Mouse (Mus musculus) hindbrain, embryonic 13.5 days (tissue): ENCODE data around the gene Kif5a. TPM values are rescaled to one million over a fixed set of nuclear protein-coding genes. Genes with fewer than 3 reads are reported as not detected.

Experiments used
- ATAC-seq: fragments of 200-750 bp; cut with Nextera tagmentation; 2 replicates; pipeline ENCODE4 v1.8.0; 2017; ENCODE audit warnings: moderate TSS enrichment; ENCODE audit not compliant: low FRiP score
- H3K27ac ChIP-seq: fragments of 300-500 bp; sonication (generic); 2 replicates; pipeline ENCODE4 v1.5.1; 2015; ENCODE audit warnings: inconsistent platforms, mild to moderate bottlenecking, moderate library complexity
- H3K27me3 ChIP-seq: fragments of 300-500 bp; sonication (generic); 2 replicates; pipeline ENCODE4 v1.6.1; 2015; ENCODE audit warnings: mild to moderate bottlenecking, inconsistent platforms
- H3K36me3 ChIP-seq: fragments of 300-500 bp; sonication (generic); 2 replicates; pipeline ENCODE4 v1.6.1; 2015; ENCODE audit warnings: mild to moderate bottlenecking, inconsistent platforms
- H3K4me1 ChIP-seq: fragments of 300-500 bp; sonication (generic); replicated peaks from 2 replicates; pipeline ENCODE4 v1.6.1; 2015; ENCODE audit warnings: inconsistent platforms
- H3K4me2 ChIP-seq: fragments of 300-500 bp; sonication (generic); 2 replicates; pipeline ENCODE4 v1.6.1; 2015; ENCODE audit warnings: inconsistent platforms, mild to moderate bottlenecking, moderate library complexity
- H3K4me3 ChIP-seq: fragments of 300-500 bp; sonication (generic); 2 replicates; pipeline ENCODE4 v1.5.1; 2015; ENCODE audit warnings: mild to moderate bottlenecking, inconsistent platforms
- H3K9ac ChIP-seq: fragments of 300-500 bp; sonication (generic); 2 replicates; pipeline ENCODE4 v1.6.1; 2015; ENCODE audit warnings: mild to moderate bottlenecking, inconsistent platforms
- H3K9me3 ChIP-seq: fragments of 300-500 bp; sonication (generic); 2 replicates; pipeline ENCODE4 v1.6.1; 2016; ENCODE audit warnings: inconsistent platforms
- WGBS: fragments of 180-500 bp; shearing (Covaris S2); methylation state at CpG from one replicate; pipeline ENCODE4 v1.1.7; 2015; 5-methylcytosine and 5-hydroxymethylcytosine counted together
- polyA plus RNA-seq: library from polyadenylated mRNA; unstranded; fragments of >200 nt; fragmentation: Nextera tagmentation; extraction: Ambion mirVana; gene quantifications from 2 replicates; pipeline ENCODE4 v1.2.1, GENCODE M21; 2015

Gene Kif5a
- polyA plus RNA-seq, 1 experiment from 2014 or later, result 86.3 TPM

DNA sequence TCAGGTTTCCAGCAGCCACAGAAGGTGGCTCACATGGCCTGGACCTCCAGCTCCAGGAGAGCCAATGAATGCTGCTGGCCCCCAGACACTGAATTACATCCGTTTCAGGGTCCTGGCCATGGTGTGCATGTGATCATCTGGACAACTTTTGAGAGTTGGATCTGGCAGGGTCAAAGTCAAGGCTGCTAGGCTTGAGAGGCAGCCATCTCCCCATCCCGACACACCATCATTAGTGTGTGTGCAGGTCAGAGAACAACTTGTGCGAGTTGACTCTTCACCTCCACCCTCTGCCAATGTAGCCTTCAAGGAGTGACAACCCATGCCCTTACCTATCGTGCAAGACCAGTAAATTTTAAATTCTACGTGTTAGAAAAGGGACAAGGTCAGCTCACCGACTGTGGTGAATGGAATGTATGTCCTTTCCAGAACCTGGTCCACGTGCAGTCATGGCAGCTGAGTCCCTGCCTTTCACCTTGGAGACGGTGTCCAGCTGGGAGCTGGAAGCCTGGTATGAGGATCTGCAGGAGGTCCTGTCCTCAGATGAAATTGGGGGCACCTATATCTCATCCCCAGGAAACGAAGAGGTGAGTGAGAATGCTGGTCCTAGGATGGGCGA is 31.9 kb upstream of the Kif5a start:
- Histone ChIP-seq H3K36me3 (peaks cover 63% of the 10 kb centered on the region), H3K27me3 (no peaks in the 10 kb centered on the region), H3K4me3 (no peak overlapping the region), H3K4me2 (no peak overlapping the region), H3K27ac (no peak overlapping the region), H3K4me1 (peaks cover 29% of the 10 kb centered on the region), H3K9ac (no peak overlapping the region), H3K9me3 (no peaks in the 10 kb centered on the region)
- WGBS, result 94% methylated on average over 10 of the region's 10 CpGs
- no peak for ATAC-seq

DNA sequence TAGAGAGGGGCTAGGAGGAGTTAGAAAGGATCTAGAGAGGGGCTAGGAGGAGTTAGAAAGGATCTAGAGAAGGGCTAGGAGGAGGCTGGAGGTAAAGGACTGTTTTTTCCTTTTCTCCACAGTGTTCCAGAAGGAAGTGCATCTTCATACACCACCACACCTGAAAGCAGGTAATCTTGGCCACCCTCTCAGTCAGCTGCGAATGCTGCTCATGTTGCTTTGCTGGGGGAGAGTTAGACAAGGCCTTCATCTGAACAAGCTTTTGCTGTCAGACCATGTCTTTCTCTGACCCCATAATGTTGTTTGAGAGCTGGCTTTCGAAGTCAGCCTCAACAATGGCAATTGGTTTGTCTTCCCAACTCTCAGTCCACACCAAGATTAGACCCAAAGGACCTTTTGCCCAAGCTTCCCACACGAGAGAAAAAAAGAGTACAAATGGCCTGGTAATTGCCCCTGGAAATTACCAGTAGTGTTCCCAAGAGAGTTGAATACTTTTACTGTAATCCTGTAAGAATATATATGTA is 30.5 kb upstream of the Kif5a start:
- Histone ChIP-seq H3K4me3 (no peak overlapping the region), H3K27me3 (no peaks in the 10 kb centered on the region), H3K36me3 (peaks cover 50% of the 10 kb centered on the region), H3K4me1 (peaks cover 38% of the 10 kb centered on the region), H3K9ac (no peak overlapping the region), H3K9me3 (no peaks in the 10 kb centered on the region), H3K27ac (no peak overlapping the region), H3K4me2 (no peak overlapping the region)
- WGBS, result 92% methylated on average over 3 of the region's 3 CpGs
- no peak for ATAC-seq

DNA sequence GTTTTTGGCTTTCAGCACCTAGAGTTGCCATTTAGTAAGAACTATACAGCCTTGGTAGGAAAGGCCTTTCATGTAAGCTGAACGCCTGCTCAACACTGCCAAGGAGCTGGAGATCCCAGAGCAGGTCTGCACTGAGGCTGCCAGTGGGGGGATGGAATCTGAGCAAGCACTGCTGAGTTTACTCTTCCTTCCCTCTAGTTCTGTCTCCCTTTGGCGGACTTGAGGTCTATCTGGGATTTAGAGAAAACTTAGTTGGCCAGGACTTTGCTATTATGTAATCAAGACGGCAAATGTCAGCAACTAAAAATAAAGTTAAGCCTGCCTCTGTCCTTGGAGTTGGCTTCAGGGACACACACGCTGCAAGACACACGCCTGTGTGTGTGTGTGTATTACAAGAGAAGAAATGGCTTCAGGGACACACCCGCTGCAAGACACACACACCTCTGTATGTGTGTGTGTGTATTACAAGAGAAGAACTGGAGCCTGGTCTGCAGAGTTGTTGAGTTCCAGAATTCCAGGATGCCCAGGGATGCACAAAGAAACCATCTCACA is 29.9 kb upstream of the Kif5a start:
- WGBS, result 94% methylated on average over 6 of the region's 6 CpGs
- Histone ChIP-seq H3K27me3 (no peaks in the 10 kb centered on the region), H3K4me1 (peaks cover 38% of the 10 kb centered on the region), H3K9me3 (no peaks in the 10 kb centered on the region), H3K36me3 (peaks cover 49% of the 10 kb centered on the region), H3K27ac (no peak overlapping the region), H3K4me2 (peak overlapping the region; percentile 92; the same call in 1 of the 2 replicates), H3K4me3 (no peak overlapping the region), H3K9ac (peak overlapping the region; percentile 81; the same call in 1 of the 2 replicates)
- ATAC-seq, result no peak

DNA sequence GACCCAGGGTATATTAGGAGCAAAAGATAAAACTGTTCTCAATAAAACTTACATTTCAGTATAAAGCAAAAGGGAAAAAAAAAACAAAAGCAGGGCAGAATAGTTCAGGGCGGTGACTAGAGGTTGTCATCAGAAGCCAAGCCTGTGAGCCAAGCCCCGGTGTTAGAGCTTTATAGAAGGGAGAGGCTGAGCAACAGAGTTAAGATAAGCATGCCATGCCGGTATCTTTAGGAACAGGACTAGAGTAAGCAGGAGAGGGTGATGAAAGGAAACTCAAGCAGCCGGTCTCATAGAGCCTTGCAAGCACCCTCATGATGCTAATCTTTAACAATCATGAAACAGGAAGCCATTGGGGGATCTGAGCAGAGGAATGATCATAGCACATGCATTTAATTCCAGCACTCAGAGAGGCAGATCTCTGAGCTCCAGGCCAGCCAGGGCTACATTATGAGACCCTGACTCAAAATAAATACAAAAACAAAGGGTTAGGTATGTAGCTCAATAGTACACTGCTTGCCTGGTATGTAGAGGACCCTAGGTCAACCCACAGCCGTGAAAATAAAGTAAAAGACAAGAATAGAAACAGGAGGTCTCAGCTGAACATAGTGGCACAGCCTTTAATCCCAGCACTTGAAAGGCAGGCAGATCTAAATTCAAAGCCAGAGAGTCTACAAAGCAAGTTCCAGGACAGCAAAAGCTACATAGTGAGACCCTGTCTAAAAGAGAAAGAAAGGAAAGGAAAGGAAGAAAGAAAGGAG is 28.9 kb upstream of the Kif5a start:
- no peaks in the 10 kb centered on the region for H3K27me3 ChIP-seq
- H3K9me3 ChIP-seq, result no peaks in the 10 kb centered on the region
- H3K9ac ChIP-seq, result peak overlapping the region; percentile 81
- H3K36me3 ChIP-seq, result peaks cover 43% of the 10 kb centered on the region
- peak overlapping the region; percentile 63 for H3K4me3 ChIP-seq
- WGBS, result 51% methylated on average over 5 of the region's 5 CpGs
- peak overlapping the region; percentile 98 for H3K27ac ChIP-seq
- peak overlapping the region; percentile 92 for H3K4me2 ChIP-seq
- ATAC-seq, result no peak
- peaks cover 48% of the 10 kb centered on the region for H3K4me1 ChIP-seq

- no peaks in the 10 kb centered on the region for H3K27me3 ChIP-seq
- no peaks in the 10 kb centered on the region for H3K9me3 ChIP-seq
- peak overlapping the region; percentile 81 for H3K9ac ChIP-seq
- WGBS, result 2% methylated on average over 19 of the region's 19 CpGs
- H3K4me3 ChIP-seq, result peak overlapping the region; percentile 63
- ATAC-seq, result peak; percentile 55
- peak overlapping the region; percentile 98 for H3K27ac ChIP-seq
- H3K4me2 ChIP-seq, result peak overlapping the region; percentile 92
- H3K36me3 ChIP-seq, result peaks cover 43% of the 10 kb centered on the region
- peaks cover 57% of the 10 kb centered on the region for H3K4me1 ChIP-seq
Observed at GRCm38 (mm10) chr10:127290930-127291880, 28.1 kb upstream of the Kif5a start.

GRCm38 (mm10) chr10:127290307-127290929 is 27.3 kb upstream of the Kif5a start:
- H3K4me3 ChIP-seq, result peak overlapping the region; percentile 63
- ATAC-seq, result peak; percentile 90
- H3K27ac ChIP-seq, result peak overlapping the region; percentile 98
- WGBS, result under 1% methylated on average over 44 of the region's 47 CpGs
- H3K4me1 ChIP-seq, result peaks cover 64% of the 10 kb centered on the region
- peak overlapping the region; percentile 81 for H3K9ac ChIP-seq
- peak overlapping the region; percentile 92 for H3K4me2 ChIP-seq
- H3K36me3 ChIP-seq, result peaks cover 43% of the 10 kb centered on the region
- no peaks in the 10 kb centered on the region for H3K9me3 ChIP-seq
- H3K27me3 ChIP-seq, result no peaks in the 10 kb centered on the region

DNA sequence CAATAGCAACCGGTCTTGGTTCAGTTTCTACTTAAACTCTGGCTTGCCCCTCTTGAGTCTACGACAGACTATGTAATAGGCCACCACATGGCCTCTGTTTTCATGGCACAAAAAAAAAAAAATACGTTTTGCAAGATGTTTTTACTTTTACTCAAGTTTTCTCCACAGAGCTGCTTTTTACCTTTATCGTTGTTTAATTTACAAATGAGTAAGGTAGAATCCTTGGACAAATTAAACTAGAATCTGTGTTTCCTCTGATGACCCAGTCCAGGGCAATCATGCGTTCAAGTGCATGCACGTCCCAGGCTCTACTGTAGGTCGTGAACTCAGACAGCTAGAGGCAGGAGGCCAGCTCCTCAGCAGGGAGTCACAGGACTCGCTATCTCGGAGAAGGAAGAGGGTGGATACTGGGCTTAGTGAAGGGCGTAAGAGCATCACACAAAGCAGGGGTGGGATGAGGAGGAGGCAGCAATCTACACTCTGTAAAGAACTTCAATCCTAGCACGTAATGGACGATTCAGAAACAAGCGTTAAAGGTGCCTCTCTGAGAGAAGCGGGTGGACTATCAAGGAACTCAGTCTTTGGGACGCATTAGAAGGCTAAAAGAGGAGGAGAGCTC is 26.5 kb upstream of the Kif5a start:
- Histone ChIP-seq H3K9ac (peak overlapping the region; percentile 88), H3K4me3 (peak overlapping the region; percentile 63), H3K36me3 (peaks cover 43% of the 10 kb centered on the region), H3K27me3 (no peaks in the 10 kb centered on the region), H3K4me1 (peaks cover 72% of the 10 kb centered on the region), H3K4me2 (peak overlapping the region; percentile 92), H3K27ac (peak overlapping the region; percentile 98), H3K9me3 (no peaks in the 10 kb centered on the region)
- WGBS, result 1% methylated on average over 15 of the region's 15 CpGs
- ATAC-seq, result 0 out of 2 replicates have a peak, but pooled peaks have one; percentile 3

- peaks cover 75% of the 10 kb centered on the region for H3K4me1 ChIP-seq
- peak within 1 kb of the TSS; percentile 63 for H3K4me3 ChIP-seq
- no peaks in the 10 kb centered on the region for H3K9me3 ChIP-seq
- H3K36me3 ChIP-seq, result peaks cover 43% of the 10 kb centered on the region
- peak within 1 kb of the TSS; percentile 98 for H3K27ac ChIP-seq
- under 1% methylated on average over 20 of the region's 65 CpGs for WGBS
- peak; percentile 4 for ATAC-seq
- no peaks in the 10 kb centered on the region for H3K27me3 ChIP-seq
- peak within 1 kb of the TSS; percentile 88 for H3K9ac ChIP-seq
- peak within 1 kb of the TSS; percentile 92 for H3K4me2 ChIP-seq
Observed at GRCm38 (mm10) chr10:127288800-127289572, 25.8 kb upstream of the Kif5a start, which contains the start of gene Mbd6. Mbd6 (minus strand) TSS chr10:127289018.

DNA sequence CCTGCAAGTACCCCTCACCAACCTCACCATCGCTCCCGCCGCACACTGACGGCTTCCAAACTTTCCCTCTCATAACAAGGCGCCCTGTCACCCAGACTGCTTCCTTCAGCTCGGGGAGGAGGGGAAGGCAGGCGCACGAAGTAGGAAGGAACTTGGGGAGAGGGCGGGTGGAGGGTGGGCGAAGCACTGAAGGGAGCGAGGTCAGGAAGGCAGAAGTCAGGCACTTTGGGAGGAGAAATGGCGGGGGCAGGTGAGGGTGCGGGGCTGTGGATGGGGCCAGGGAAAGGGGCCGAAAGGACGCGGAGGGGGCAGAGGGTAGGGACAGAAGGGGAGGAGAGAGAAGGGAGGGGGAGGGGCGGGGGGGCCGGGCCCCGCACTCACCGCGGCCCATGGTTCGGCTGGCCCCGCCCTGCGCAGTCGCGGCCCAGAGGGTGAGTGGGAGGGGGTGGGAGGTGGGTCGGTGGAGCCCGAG is 25.2 kb upstream of the Kif5a start:
- Histone ChIP-seq H3K9me3 (no peaks in the 10 kb centered on the region), H3K9ac (peak overlapping the region; percentile 88), H3K27ac (peak overlapping the region; percentile 98), H3K36me3 (peaks cover 44% of the 10 kb centered on the region), H3K27me3 (no peaks in the 10 kb centered on the region), H3K4me3 (peak overlapping the region; percentile 63), H3K4me1 (peaks cover 73% of the 10 kb centered on the region), H3K4me2 (peak overlapping the region; percentile 92)
- ATAC-seq, result peak; percentile 8; the same call in 1 of the 2 replicates
- WGBS, result 2% methylated on average over 20 of the region's 28 CpGs

DNA sequence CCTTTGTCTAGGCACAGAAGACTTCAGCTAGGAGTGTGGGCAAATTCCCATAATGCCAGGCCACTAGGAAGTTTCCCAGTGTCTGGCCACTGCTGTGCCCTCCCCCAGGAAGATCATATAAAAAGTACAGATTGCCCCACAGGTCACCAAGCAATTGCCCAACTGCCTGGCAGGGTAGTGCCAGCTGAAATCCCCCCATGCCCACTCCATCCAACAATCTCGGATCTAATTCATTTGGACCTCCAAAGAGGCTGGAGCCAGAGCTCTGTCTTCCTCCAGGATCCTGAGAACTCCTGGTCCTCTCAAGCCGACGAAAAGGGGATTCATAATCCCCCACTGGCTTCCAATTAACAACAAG is 24.8 kb upstream of the Kif5a start:
- H3K4me3 ChIP-seq, result peak overlapping the region; percentile 63
- 2% methylated on average over 3 of the region's 3 CpGs for WGBS
- H3K9ac ChIP-seq, result peak overlapping the region; percentile 88
- H3K4me1 ChIP-seq, result peaks cover 68% of the 10 kb centered on the region
- H3K9me3 ChIP-seq, result no peaks in the 10 kb centered on the region
- H3K36me3 ChIP-seq, result peaks cover 46% of the 10 kb centered on the region
- no peaks in the 10 kb centered on the region for H3K27me3 ChIP-seq
- H3K27ac ChIP-seq, result peak overlapping the region; percentile 98
- no peak for ATAC-seq
- peak overlapping the region; percentile 92 for H3K4me2 ChIP-seq
